Mouse (Mus musculus) left cerebral cortex, postnatal 14 days (tissue): ENCODE data around the gene Fzr1. TPM values are rescaled to one million over a fixed set of nuclear protein-coding genes. Genes with fewer than 3 reads are reported as not detected.

Source experiments
- DNase-seq, 2 experiments: peaks; one replicate each; pipeline ENCODE4 v3.0.0; 2021 to 2022; ENCODE audit warnings: low spot score in 2 of 2, mixed read lengths in 1 of 2
- intact Hi-C: fragments of 180-260 bp; cut with DNase I; formaldehyde crosslinking; loops from one replicate; pipeline ENCODE4 v1.15.1; 2025
- total RNA-seq, 2 experiments: library from RNA; stranded (reverse); gene quantifications; 2 replicates each; pipeline ENCODE4 v1.2.3; 2021

Fzr1 gene
- total RNA-seq, 2 experiments from 2014 or later = 74.8 to 80.3 TPM

- intact Hi-C loops = no loop called here
- no peak for DNase-seq
Observed at GRCm38 (mm10) chr10:81389373-81389772, 11.1 kb upstream of the Fzr1 start.

GRCm38 (mm10) chr10:81388505-81389055 lies 10.3 kb upstream of the Fzr1 start, which contains the start of gene Gm48552:
Gene Gm48552 (plus strand): TSS chr10:81389005.
- intact Hi-C loops = no loop called here
- DNase-seq = no peak

GRCm38 (mm10) chr10:81387716-81388115 lies 9.4 kb upstream of the Fzr1 start:
- DNase-seq = no peak
- intact Hi-C loops = no loop called here

- DNase-seq = no peak
- intact Hi-C loops = no loop called here
Observed at GRCm38 (mm10) chr10:81385603-81386306, 7.4 kb upstream of the Fzr1 start.

- intact Hi-C loops = no loop called here
- no peak for DNase-seq
Observed at GRCm38 (mm10) chr10:81384605-81384982, 6.3 kb upstream of the Fzr1 start.

- DNase-seq = peak; percentile 99
- intact Hi-C loops = no loop called here
Observed at GRCm38 (mm10) chr10:81383802-81384604, 5.7 kb upstream of the Fzr1 start, which contains the start of the genes Dohh and Gm48551. Gene Dohh (plus strand): TSS chr10:81384428. Gene Gm48551 (plus strand): TSS chr10:81384466.

- intact Hi-C loops = no loop called here
- DNase-seq = no peak
Observed at GRCm38 (mm10) chr10:81382039-81382438, 3.7 kb upstream of the Fzr1 start.

- intact Hi-C loops = no loop called here
- DNase-seq = no peak
Observed at GRCm38 (mm10) chr10:81379809-81380378, 1.6 kb upstream of the Fzr1 start.

GRCm38 (mm10) chr10:81379183-81379553 lies 852 bp upstream of the Fzr1 start:
- intact Hi-C loops = no loop called here
- no peak for DNase-seq

GRCm38 (mm10) chr10:81378553-81379182 lies 352 bp upstream of the Fzr1 start:
- intact Hi-C loops = no loop called here
- DNase-seq = peak; percentile 100

- intact Hi-C loops = no loop called here
- no peak for DNase-seq
Observed at GRCm38 (mm10) chr10:81377362-81377664, 1.0 kb downstream of the Fzr1 start.

GRCm38 (mm10) chr10:81376561-81377361 lies 1.6 kb downstream of the Fzr1 start:
- no peak for DNase-seq
- intact Hi-C loops = no loop called here

- intact Hi-C loops = no loop called here
- DNase-seq = no peak
Observed at GRCm38 (mm10) chr10:81375322-81375721, 3.0 kb downstream of the Fzr1 start.

- no peak for DNase-seq
- intact Hi-C loops = no loop called here
Observed at GRCm38 (mm10) chr10:81367207-81367495, 11.2 kb downstream of the Fzr1 start.

GRCm38 (mm10) chr10:81366477-81367206 lies 11.7 kb downstream of the Fzr1 start:
- no peak for DNase-seq
- intact Hi-C loops = no loop called here

GRCm38 (mm10) chr10:81365672-81366476 lies 12.4 kb downstream of the Fzr1 start, which contains the start of gene 4930404N11Rik:
Gene 4930404N11Rik (minus strand): TSS chr10:81365816.
- intact Hi-C loops = no loop called here
- DNase-seq = no peak

GRCm38 (mm10) chr10:81365073-81365472 lies 13.2 kb downstream of the Fzr1 start:
- no peak for DNase-seq
- intact Hi-C loops = no loop called here

- intact Hi-C loops = no loop called here
- no peak for DNase-seq
Observed at GRCm38 (mm10) chr10:81364666-81365065, 13.7 kb downstream of the Fzr1 start.
